Mouse (Mus musculus) G1E (cell line): ENCODE results near the gene Prepl. TPM values are rescaled to one million over a fixed set of nuclear protein-coding genes. Genes with fewer than 3 reads are reported as not detected.

ENCODE experiments used
- ATAC-seq: 2 replicates; pipeline ENCODE4 v1.8.0; 2016; ENCODE audit warnings: mild to moderate bottlenecking; ENCODE audit not compliant: insufficient number of reproducible peaks, poor library complexity, low FRiP score, severe bottlenecking; ENCODE audit errors: extremely low read depth
- DNase-seq: peaks from one replicate; pipeline ENCODE4 v3.0.0; 2012; ENCODE audit warnings: low spot score
- H3K27me3 ChIP-seq: 2 replicates; pipeline ENCODE4 v1.6.1; 2012; ENCODE audit warnings: mild to moderate bottlenecking, low read length, inconsistent platforms; ENCODE audit not compliant: insufficient read depth
- H3K36me3 ChIP-seq: replicated peaks from 2 replicates; pipeline ENCODE3; 2012; ENCODE audit warnings: mild to moderate bottlenecking, inconsistent platforms
- H3K4me1 ChIP-seq: 2 replicates; pipeline ENCODE4 v1.6.1; 2012; ENCODE audit warnings: low read depth, low read length, inconsistent platforms, mixed read lengths; ENCODE audit not compliant: insufficient read depth
- H3K4me3 ChIP-seq: 2 replicates; pipeline ENCODE4 v1.5.1; 2012; ENCODE audit warnings: low read depth, mild to moderate bottlenecking, inconsistent platforms, low read length, moderate library complexity, mixed read lengths
- H3K9me3 ChIP-seq: replicated peaks from 2 replicates; pipeline ENCODE4 v1.6.1; 2012; ENCODE audit warnings: inconsistent platforms
- CTCF ChIP-seq: IDR thresholded peaks from 2 replicates; pipeline ENCODE4 v1.5.1; 2012; ENCODE audit warnings: low read depth, low read length, inconsistent platforms, mixed read lengths
- GATA1 ChIP-seq: IDR thresholded peaks from 2 replicates; pipeline ENCODE4 v1.6.1; 2012; ENCODE audit warnings: borderline replicate concordance, low read length, inconsistent platforms, mixed read lengths
- GATA2 ChIP-seq: IDR thresholded peaks from 2 replicates; pipeline ENCODE4 v1.6.1; 2012; ENCODE audit warnings: low read depth, low read length, inconsistent platforms, borderline replicate concordance
- POLR2AphosphoS5 ChIP-seq: IDR thresholded peaks from 2 replicates; pipeline ENCODE4 v1.6.1; 2012; ENCODE audit warnings: low read depth, low read length, inconsistent platforms; ENCODE audit not compliant: insufficient replicate concordance
- TAL1 ChIP-seq: conservative IDR thresholded peaks from 2 replicates; pipeline ENCODE4 v1.6.1; 2012; ENCODE audit warnings: low read depth, low read length, inconsistent platforms, mixed read lengths
- polyA plus RNA-seq: library from polyadenylated mRNA; stranded (reverse); fragments of >175 nt; gene quantifications from 2 replicates; pipeline ENCODE4 v1.2.3, GENCODE M21; 2012
- total RNA-seq, 2 experiments: library from RNA; stranded (forward) in 1 of 2; stranded (reverse) in 1 of 2; fragments of 200-1000 nt in 1 of 2; fragments of >200 nt in 1 of 2; fragmentation: Nextera tagmentation in 1 of 2; gene quantifications; 2 replicates each; pipeline ENCODE4 v1.2.3; 2014 to 2017

Gene Prepl
- total and polyA plus RNA-seq, 3 experiments: 1.2 to 53.0 (median 27.4) TPM

- DNase-seq (no peak), ATAC-seq (no peak)
- H3K4me3 ChIP-seq: no peak within 1 kb of the TSS
- peaks cover 2% of the 10 kb centered on the region for H3K4me1 ChIP-seq
- no peak for TF ChIP-seq GATA2
- TF ChIP-seq POLR2AphosphoS5: no peak
- no peak for TF ChIP-seq CTCF
- no peak for TF ChIP-seq GATA1
- TF ChIP-seq TAL1: no peak
- peaks cover 15% of the 10 kb centered on the region for H3K27me3 ChIP-seq
- H3K9me3 ChIP-seq: no peaks in the 10 kb centered on the region
- peaks cover 20% of the 10 kb centered on the region for H3K36me3 ChIP-seq
Measured at GRCm38 (mm10) chr17:85028093-85028739, 61.8 kb downstream of the Prepl start, which contains the start of gene Slc3a1. Gene Slc3a1, plus strand, starts transcription at chr17:85028376.

GRCm38 (mm10) chr17:85027247-85027646 lies 62.8 kb downstream of the Prepl start:
- DNase-seq (no peak), ATAC-seq (no peak)
- H3K36me3 ChIP-seq: peaks cover 24% of the 10 kb centered on the region
- H3K4me3 ChIP-seq: no peak overlapping the region
- peaks cover 4% of the 10 kb centered on the region for H3K4me1 ChIP-seq
- no peaks in the 10 kb centered on the region for H3K9me3 ChIP-seq
- TF ChIP-seq TAL1 (no peak), CTCF (no peak)
- H3K27me3 ChIP-seq: peaks cover 14% of the 10 kb centered on the region

GRCm38 (mm10) chr17:85026436-85026835 lies 63.6 kb downstream of the Prepl start:
- TF ChIP-seq GATA1: no peak
- no peak for TF ChIP-seq CTCF
- TF ChIP-seq TAL1: no peak
- no peak for TF ChIP-seq GATA2
- TF ChIP-seq POLR2AphosphoS5: no peak
- Histone ChIP-seq H3K9me3 (no peaks in the 10 kb centered on the region), H3K4me3 (no peak overlapping the region), H3K4me1 (peaks cover 4% of the 10 kb centered on the region), H3K27me3 (peaks cover 12% of the 10 kb centered on the region), H3K36me3 (peaks cover 24% of the 10 kb centered on the region)
- DNase-seq (no peak), ATAC-seq (no peak)

- H3K36me3 ChIP-seq: peaks cover 26% of the 10 kb centered on the region
- no peaks in the 10 kb centered on the region; the same call in 1 of the 2 replicates for H3K27me3 ChIP-seq
- peaks cover 4% of the 10 kb centered on the region for H3K4me1 ChIP-seq
- ATAC-seq: no peak
- H3K4me3 ChIP-seq: no peak overlapping the region
- DNase-seq: no peak
- TF ChIP-seq GATA2 (no peak), POLR2AphosphoS5 (no peak), TAL1 (no peak), GATA1 (no peak), CTCF (no peak)
- no peaks in the 10 kb centered on the region for H3K9me3 ChIP-seq
Measured at GRCm38 (mm10) chr17:85025151-85025550, 64.9 kb downstream of the Prepl start.

GRCm38 (mm10) chr17:85024237-85024636 lies 65.8 kb downstream of the Prepl start:
- DNase-seq (no peak), ATAC-seq (no peak)
- H3K9me3 ChIP-seq: no peaks in the 10 kb centered on the region
- peaks cover 6% of the 10 kb centered on the region for H3K4me1 ChIP-seq
- H3K4me3 ChIP-seq: no peak overlapping the region
- peaks cover 27% of the 10 kb centered on the region for H3K36me3 ChIP-seq
- no peaks in the 10 kb centered on the region; the same call in 1 of the 2 replicates for H3K27me3 ChIP-seq
- TF ChIP-seq POLR2AphosphoS5 (no peak), TAL1 (no peak), GATA2 (no peak), GATA1 (no peak), CTCF (no peak)

GRCm38 (mm10) chr17:85023247-85024167 lies 66.5 kb downstream of the Prepl start:
- TF ChIP-seq CTCF (0 out of 2 replicates have a peak, but pooled peaks have one; percentile 33), GATA2 (no peak)
- ATAC-seq: no peak

More at GRCm38 (mm10) chr17:85023247-85024167, 66.5 kb downstream of the Prepl start:
- H3K4me1 ChIP-seq: peaks cover 12% of the 10 kb centered on the region
- H3K36me3 ChIP-seq: peaks cover 30% of the 10 kb centered on the region
- no peak overlapping the region for H3K4me3 ChIP-seq
- no peaks in the 10 kb centered on the region for H3K27me3 ChIP-seq
- no peaks in the 10 kb centered on the region for H3K9me3 ChIP-seq
- DNase-seq: peak; percentile 24
